Mouse (Mus musculus): ENCODE results near the gene Pamr1. TPM values are rescaled to one million over a fixed set of nuclear protein-coding genes. Genes with fewer than 3 reads are reported as not detected.

Gene Pamr1
- polyA plus RNA-seq, 1 experiment = 9.6 TPM

GRCm38 (mm10) chr2:102675275-102675674, 125.5 kb downstream of the Pamr1 start:
- no peaks in the 10 kb centered on the region for H3K4me1 ChIP-seq (ENCODE audit: control insufficient read depth, insufficient read depth, low read length)
- H3K27ac ChIP-seq (ENCODE audit: insufficient read depth, low read length) = no peak overlapping the region
- TF ChIP-seq POLR2A (IDR thresholded peaks at IDR 0.05; ENCODE audit: low read depth, low read length) = no peak
- 0 out of 2 replicates have a peak, but pooled peaks have one; percentile 14 for TF ChIP-seq CTCF (IDR thresholded peaks at IDR 0.05; ENCODE audit: borderline replicate concordance, insufficient read depth, low read length)
- H3K4me3 ChIP-seq (ENCODE audit: insufficient read depth, low read length) = no peak overlapping the region

- TF ChIP-seq CTCF (IDR thresholded peaks at IDR 0.05; ENCODE audit: borderline replicate concordance, insufficient read depth, low read length) (no peak), POLR2A (IDR thresholded peaks at IDR 0.05; ENCODE audit: low read depth, low read length) (no peak)
- Histone ChIP-seq H3K4me3 (ENCODE audit: insufficient read depth, low read length) (no peak overlapping the region), H3K4me1 (ENCODE audit: control insufficient read depth, insufficient read depth, low read length) (no peaks in the 10 kb centered on the region), H3K27ac (ENCODE audit: insufficient read depth, low read length) (no peak overlapping the region)
Observed at GRCm38 (mm10) chr2:102676716-102677312, 127.0 kb downstream of the Pamr1 start.

GRCm38 (mm10) chr2:102677400-102677799, 127.6 kb downstream of the Pamr1 start:
- H3K27ac ChIP-seq (ENCODE audit: insufficient read depth, low read length) = no peak overlapping the region
- no peak overlapping the region for H3K4me3 ChIP-seq (ENCODE audit: insufficient read depth, low read length)
- no peaks in the 10 kb centered on the region for H3K4me1 ChIP-seq (ENCODE audit: control insufficient read depth, insufficient read depth, low read length)
- no peak for TF ChIP-seq CTCF (IDR thresholded peaks at IDR 0.05; ENCODE audit: borderline replicate concordance, insufficient read depth, low read length)
- no peak for TF ChIP-seq POLR2A (IDR thresholded peaks at IDR 0.05; ENCODE audit: low read depth, low read length)

GRCm38 (mm10) chr2:102681351-102681750, 131.5 kb downstream of the Pamr1 start:
- no peak overlapping the region for H3K27ac ChIP-seq (ENCODE audit: insufficient read depth, low read length)
- TF ChIP-seq POLR2A (IDR thresholded peaks at IDR 0.05; ENCODE audit: low read depth, low read length) (no peak), CTCF (IDR thresholded peaks at IDR 0.05; ENCODE audit: borderline replicate concordance, insufficient read depth, low read length) (no peak)
- H3K4me1 ChIP-seq (ENCODE audit: control insufficient read depth, insufficient read depth, low read length) = no peaks in the 10 kb centered on the region
- no peak overlapping the region for H3K4me3 ChIP-seq (ENCODE audit: insufficient read depth, low read length)

- no peak for TF ChIP-seq POLR2A (IDR thresholded peaks at IDR 0.05; ENCODE audit: low read depth, low read length)
- peak; percentile 54 for TF ChIP-seq CTCF (IDR thresholded peaks at IDR 0.05; ENCODE audit: borderline replicate concordance, insufficient read depth, low read length)
Observed at GRCm38 (mm10) chr2:102682168-102682567, 132.4 kb downstream of the Pamr1 start.

GRCm38 (mm10) chr2:102685371-102686107, 135.7 kb downstream of the Pamr1 start:
- no peak overlapping the region for H3K27ac ChIP-seq (ENCODE audit: insufficient read depth, low read length)
- H3K4me3 ChIP-seq (ENCODE audit: insufficient read depth, low read length) = no peak overlapping the region
- TF ChIP-seq CTCF (IDR thresholded peaks at IDR 0.05; ENCODE audit: borderline replicate concordance, insufficient read depth, low read length) = no peak

More at GRCm38 (mm10) chr2:102682168-102682567, 132.4 kb downstream of the Pamr1 start:
- no peaks in the 10 kb centered on the region for H3K4me1 ChIP-seq (ENCODE audit: control insufficient read depth, insufficient read depth, low read length)
- no peak overlapping the region for H3K4me3 ChIP-seq (ENCODE audit: insufficient read depth, low read length)
- no peak overlapping the region for H3K27ac ChIP-seq (ENCODE audit: insufficient read depth, low read length)

GRCm38 (mm10) chr2:102686108-102686450, 136.3 kb downstream of the Pamr1 start:
- Histone ChIP-seq H3K4me1 (ENCODE audit: control insufficient read depth, insufficient read depth, low read length) (no peaks in the 10 kb centered on the region), H3K4me3 (ENCODE audit: insufficient read depth, low read length) (no peak overlapping the region), H3K27ac (ENCODE audit: insufficient read depth, low read length) (no peak overlapping the region)
- TF ChIP-seq CTCF (IDR thresholded peaks at IDR 0.05; ENCODE audit: borderline replicate concordance, insufficient read depth, low read length) (no peak), POLR2A (IDR thresholded peaks at IDR 0.05; ENCODE audit: low read depth, low read length) (no peak)

More at GRCm38 (mm10) chr2:102685371-102686107, 135.7 kb downstream of the Pamr1 start:
- no peaks in the 10 kb centered on the region for H3K4me1 ChIP-seq (ENCODE audit: control insufficient read depth, insufficient read depth, low read length)

Other genes starting within 250 kb of the Pamr1 start
- gene Trim44, start 142.2 kb upstream of the Pamr1 start, polyA plus RNA-seq (2011; ENCODE audit: insufficient read length, low read depth, missing spikeins) = 76.1 and 97.4 TPM in 2 replicates
- gene Fjx1, start 97.5 kb upstream of the Pamr1 start, polyA plus RNA-seq (2011; ENCODE audit: insufficient read length, low read depth, missing spikeins) = 5.8 and 7.7 TPM in 2 replicates
- gene Slc1a2, start 108.6 kb downstream of the Pamr1 start, polyA plus RNA-seq (2011; ENCODE audit: insufficient read length, low read depth, missing spikeins) = 0.62 and 0.90 TPM in 2 replicates

Measured in embryonic fibroblast, embryonic 13.5 days (primary cell).